In the genomic region with DNA sequence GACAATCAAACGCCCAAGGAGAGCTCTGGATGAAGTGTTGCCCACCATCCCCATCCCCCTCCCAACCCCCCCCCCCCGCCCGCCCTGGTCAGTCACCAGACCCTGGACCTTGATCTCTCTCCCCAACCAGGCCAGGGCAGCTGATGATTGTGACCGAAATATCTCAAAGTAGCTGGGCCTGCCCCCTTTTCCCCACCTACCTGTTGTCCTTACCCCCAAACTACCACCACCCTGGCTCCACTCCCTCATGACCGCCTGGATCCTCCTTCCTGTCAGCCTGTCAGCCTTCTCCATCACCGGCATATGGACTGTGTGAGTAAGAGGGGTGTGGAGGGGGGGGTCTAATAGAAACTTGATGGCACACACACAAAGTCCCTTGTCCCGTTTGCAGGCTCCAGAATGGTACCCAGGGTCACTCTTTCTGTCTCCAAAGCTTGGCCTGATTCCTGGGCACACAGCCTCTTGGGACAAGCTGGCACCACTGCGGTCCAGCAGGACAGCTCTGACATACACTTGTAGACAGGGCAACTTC, we compare ENCODE assay signal across 9 mouse cellular contexts. TPM values are rescaled to one million over a fixed set of nuclear protein-coding genes. Genes with fewer than 3 reads are reported as not detected.
DNase-seq lines count a peak whose midpoint lies in the region; ATAC-seq and TF ChIP-seq lines count a peak whose summit lies in the region.
"Had no signal": no experiment of that assay in that cellular context is flagged by ENCODE, and none has a peak within 500 bp of the region (broad histone marks: within the 10 kb centered on the region; RNA-seq: fewer than 3 reads in every experiment).

No protein-coding gene starts in this region.

- peak; percentile 55 for DNase-seq in cerebellum, adult 9-10 months
- no peak for DNase-seq in cerebellum, adult 8-10 months
- DNase-seq in testis, postnatal 10 days (ENCODE audit: low spot score): no peak
- DNase-seq in stomach, postnatal 0 days (ENCODE audit: low spot score): no peak
- no peak for DNase-seq in c-Kit-positive CD71-positive TER-119-positive erythroid progenitor cells, embryonic 14.5 days (ENCODE audit: low spot score)
- DNase-seq in urinary bladder, postnatal 14 days (ENCODE audit: low spot score): no peak

- ATAC-seq in limb, embryonic 13.5 days (ENCODE audit: low FRiP score, low read depth): no peak
- ATAC-seq in stomach, postnatal 0 days (ENCODE audit: low FRiP score, low TSS enrichment): no peak

- H3K9me3 ChIP-seq in limb, embryonic 13.5 days: no peaks in the 10 kb centered on the region
- no peaks in the 10 kb centered on the region for H3K9me3 ChIP-seq in stomach, postnatal 0 days (ENCODE audit: control insufficient read depth, low read length)

- TF ChIP-seq CTCF in testis, adult 2 months (IDR thresholded peaks at IDR 0.05; ENCODE audit: control insufficient read depth, insufficient read depth, insufficient replicate concordance, low read depth, low read length): no peak
- TF ChIP-seq CTCF in stomach, postnatal 0 days (IDR thresholded peaks at IDR 0.05; ENCODE audit: low read depth): no peak

- no peaks in the 10 kb centered on the region for H3K27me3 ChIP-seq in testis, adult 2 months (ENCODE audit: control insufficient read depth, insufficient read depth, low read length)
- H3K27me3 ChIP-seq in limb, embryonic 13.5 days: no peaks in the 10 kb centered on the region
- no peaks in the 10 kb centered on the region for H3K27me3 ChIP-seq in stomach, postnatal 0 days (ENCODE audit: control insufficient read depth, insufficient read depth, low read length)
- H3K27me3 ChIP-seq: CH12.LX had no signal

- peak overlapping the region; percentile 91 for H3K4me3 ChIP-seq in testis, adult 2 months (ENCODE audit: control insufficient read depth, low read depth, low read length)
- H3K4me3 ChIP-seq in limb, embryonic 13.5 days: peak overlapping the region; percentile 63
- peak overlapping the region; percentile 63 for H3K4me3 ChIP-seq in stomach, postnatal 0 days (ENCODE audit: low read depth, low read length)

- no peak for TF ChIP-seq POLR2A in testis, adult 2 months (IDR thresholded peaks at IDR 0.05; ENCODE audit: control insufficient read depth, low read depth, low read length)

- H3K9ac ChIP-seq in limb, embryonic 13.5 days: peak overlapping the region; percentile 76
- H3K9ac ChIP-seq in stomach, postnatal 0 days (ENCODE audit: low read length): peak overlapping the region; percentile 61

- peaks cover 2% of the 10 kb centered on the region for H3K36me3 ChIP-seq in testis, adult 2 months (ENCODE audit: control insufficient read depth, insufficient read depth, low read length)
- H3K36me3 ChIP-seq in limb, embryonic 13.5 days: peaks cover 30% of the 10 kb centered on the region
- H3K36me3 ChIP-seq in stomach, postnatal 0 days (ENCODE audit: control insufficient read depth, insufficient read depth, low read length): 0 out of 2 replicates have a peak, but pooled peaks cover 4% of the 10 kb centered on the region

- H3K4me1 ChIP-seq in testis, adult 2 months (ENCODE audit: control insufficient read depth, insufficient read depth, low read length): peaks cover 13% of the 10 kb centered on the region
- H3K4me1 ChIP-seq in limb, embryonic 13.5 days: peaks cover 68% of the 10 kb centered on the region
- peaks cover 7% of the 10 kb centered on the region; the same call in 1 of the 2 replicates for H3K4me1 ChIP-seq in stomach, postnatal 0 days (replicated peaks; ENCODE audit: control insufficient read depth, insufficient read depth)

- TF ChIP-seq EP300 in stomach, postnatal 0 days (optimal IDR thresholded peaks at IDR 0.05): no peak

- WGBS in limb, embryonic 13.5 days: 35% methylated on average over 6 of the region's 8 CpGs
- WGBS in stomach, postnatal 0 days: 41% methylated on average over 8 of the region's 8 CpGs

- H3K4me2 ChIP-seq in limb, embryonic 13.5 days (replicated peaks): peak overlapping the region; percentile 94
- peak overlapping the region; percentile 86 for H3K4me2 ChIP-seq in stomach, postnatal 0 days (replicated peaks; ENCODE audit: low read depth)

- H3K27ac ChIP-seq in testis, adult 2 months (ENCODE audit: control insufficient read depth, insufficient read depth, low read depth, low read length): no peak overlapping the region
- no peak overlapping the region for H3K27ac ChIP-seq in limb, embryonic 13.5 days
- no peak overlapping the region for H3K27ac ChIP-seq in stomach, postnatal 0 days (replicated peaks)

RNA-seq across cellular contexts. Expression of gene Tmem150a, which starts 0.8 kb away (rescaled TPM):
- 6.6 and 8.7 TPM in 2 replicates for polyA plus RNA-seq in testis, adult 2 months (2012; rRNA removed)
- polyA plus RNA-seq in limb, embryonic 13.5 days (2015; fragmentation: Nextera tagmentation; extraction: Ambion mirVana): 12.1 and 14.6 TPM in 2 replicates
- polyA plus RNA-seq in stomach, postnatal 0 days (2015; fragmentation: Nextera tagmentation; extraction: Ambion mirVana): 7.7 and 8.4 TPM in 2 replicates

RNA-seq across cellular contexts. Expression of gene 0610030E20Rik, which starts 8.9 kb away (rescaled TPM):
- 19.6 and 21.5 TPM in 2 replicates for polyA plus RNA-seq in testis, adult 2 months (2012; rRNA removed)
- 28.6 and 30.2 TPM in 2 replicates for polyA plus RNA-seq in limb, embryonic 13.5 days (2015; fragmentation: Nextera tagmentation; extraction: Ambion mirVana)
- polyA plus RNA-seq in stomach, postnatal 0 days (2015; fragmentation: Nextera tagmentation; extraction: Ambion mirVana): 19.6 and 20.5 TPM in 2 replicates

RNA-seq across cellular contexts. Expression of gene Rnf181, which starts 10.7 kb away (rescaled TPM):
- polyA plus RNA-seq in testis, adult 2 months (2012; rRNA removed): 284 and 298 TPM in 2 replicates
- 90.9 and 94.0 TPM in 2 replicates for polyA plus RNA-seq in limb, embryonic 13.5 days (2015; fragmentation: Nextera tagmentation; extraction: Ambion mirVana)
- 136 and 137 TPM in 2 replicates for polyA plus RNA-seq in stomach, postnatal 0 days (2015; fragmentation: Nextera tagmentation; extraction: Ambion mirVana)

RNA-seq across cellular contexts. Expression of gene Usp39, which starts 11.1 kb away (rescaled TPM):
- polyA plus RNA-seq in testis, adult 2 months (2012; rRNA removed): 29.0 and 29.3 TPM in 2 replicates
- polyA plus RNA-seq in limb, embryonic 13.5 days (2015; fragmentation: Nextera tagmentation; extraction: Ambion mirVana): 51.5 and 51.7 TPM in 2 replicates
- polyA plus RNA-seq in stomach, postnatal 0 days (2015; fragmentation: Nextera tagmentation; extraction: Ambion mirVana): 20.1 and 21.0 TPM in 2 replicates

RNA-seq across cellular contexts. Expression of gene Vamp5, which starts 24.2 kb away (rescaled TPM):
- 25.8 and 26.6 TPM in 2 replicates for polyA plus RNA-seq in testis, adult 2 months (2012; rRNA removed)
- 21.1 and 22.6 TPM in 2 replicates for polyA plus RNA-seq in limb, embryonic 13.5 days (2015; fragmentation: Nextera tagmentation; extraction: Ambion mirVana)
- 20.2 and 22.2 TPM in 2 replicates for polyA plus RNA-seq in stomach, postnatal 0 days (2015; fragmentation: Nextera tagmentation; extraction: Ambion mirVana)
